Mouse (Mus musculus) retina, postnatal 7 days (tissue): ENCODE data around the gene Efna5.

ENCODE experiments used
- DNase-seq: peaks from one replicate; pipeline ENCODE4 v3.0.0-alpha.2; 2012; ENCODE audit warnings: low read depth, low spot score

Gene Efna5

GRCm38 (mm10) chr17:62702020-62702814 is 178.9 kb downstream of the Efna5 start:
- no peak for DNase-seq

GRCm38 (mm10) chr17:62700791-62701602 is 180.1 kb downstream of the Efna5 start:
- no peak for DNase-seq

- DNase-seq: no peak
Observed at GRCm38 (mm10) chr17:62694958-62695437, 186.1 kb downstream of the Efna5 start.

DNA sequence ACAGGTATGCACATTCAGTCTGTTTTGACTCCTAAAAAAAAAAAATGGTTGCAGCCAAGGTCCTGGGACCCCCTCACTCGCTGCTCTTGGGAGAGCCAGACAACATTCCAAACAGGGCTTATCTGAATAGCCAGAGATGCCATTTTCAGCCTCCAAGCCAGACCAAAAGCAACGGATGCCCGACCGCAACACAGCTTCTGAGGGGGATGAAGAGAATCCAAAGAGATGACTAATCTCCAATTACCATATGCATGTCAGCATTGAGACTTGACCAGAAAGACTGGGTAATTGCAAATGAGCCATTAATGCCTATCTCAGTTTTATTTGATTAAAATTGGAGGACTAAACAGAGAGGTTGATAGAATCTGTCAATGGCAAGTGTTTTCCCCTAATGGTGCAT is 188.9 kb downstream of the Efna5 start:
- no peak for DNase-seq

GRCm38 (mm10) chr17:62691201-62691715 is 189.9 kb downstream of the Efna5 start:
- no peak for DNase-seq

- no peak for DNase-seq
Observed at GRCm38 (mm10) chr17:62690256-62690655, 190.9 kb downstream of the Efna5 start.

- no peak for DNase-seq
Observed at GRCm38 (mm10) chr17:62689646-62690045, 191.5 kb downstream of the Efna5 start.

DNA sequence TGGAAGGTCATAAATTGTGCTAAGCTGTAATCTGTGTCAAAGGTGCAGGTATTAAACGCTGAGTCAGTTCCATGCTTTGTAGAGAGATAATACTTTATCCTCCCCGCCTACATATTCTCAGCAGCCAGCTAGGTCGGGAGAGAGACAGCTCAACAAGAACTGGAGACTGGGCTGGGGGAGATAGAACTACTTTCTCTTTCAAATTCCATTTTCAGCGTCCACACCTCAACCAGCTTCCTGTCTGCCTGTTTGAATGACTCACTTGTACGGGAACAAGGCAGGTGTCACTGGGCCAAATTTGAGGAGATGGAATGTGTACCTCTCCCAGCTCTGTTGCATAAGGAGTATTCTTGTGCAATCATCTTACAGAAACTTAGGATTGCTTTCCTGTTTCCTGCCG is 193.7 kb downstream of the Efna5 start:
- DNase-seq: no peak

DNA sequence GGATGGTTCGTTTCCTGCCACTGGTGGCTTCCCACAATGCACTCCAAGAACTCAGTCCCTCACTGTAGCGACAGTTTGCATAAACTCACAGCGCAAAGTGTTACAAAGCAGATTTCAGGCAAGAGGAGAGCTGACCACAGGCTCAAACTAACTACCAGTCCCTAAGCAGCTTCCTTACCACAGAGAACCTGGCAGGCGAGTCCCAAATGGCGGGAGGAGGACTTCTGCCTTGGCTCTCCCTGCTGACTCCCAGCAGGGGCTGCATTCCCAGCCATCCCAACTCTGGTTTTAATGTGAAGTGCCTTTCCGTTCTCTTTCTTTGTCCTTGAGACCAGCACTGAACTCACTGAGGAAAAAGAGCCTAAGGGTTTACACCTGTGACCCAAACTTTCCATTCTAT is 195.9 kb downstream of the Efna5 start:
- DNase-seq: no peak

GRCm38 (mm10) chr17:62683142-62683541 is 198.0 kb downstream of the Efna5 start:
- no peak for DNase-seq

- DNase-seq: no peak
Observed at GRCm38 (mm10) chr17:62681726-62682125, 199.4 kb downstream of the Efna5 start.

GRCm38 (mm10) chr17:62680737-62681136 is 200.4 kb downstream of the Efna5 start:
- no peak for DNase-seq

- no peak for DNase-seq
Observed at GRCm38 (mm10) chr17:62676832-62677231, 204.3 kb downstream of the Efna5 start.

DNA sequence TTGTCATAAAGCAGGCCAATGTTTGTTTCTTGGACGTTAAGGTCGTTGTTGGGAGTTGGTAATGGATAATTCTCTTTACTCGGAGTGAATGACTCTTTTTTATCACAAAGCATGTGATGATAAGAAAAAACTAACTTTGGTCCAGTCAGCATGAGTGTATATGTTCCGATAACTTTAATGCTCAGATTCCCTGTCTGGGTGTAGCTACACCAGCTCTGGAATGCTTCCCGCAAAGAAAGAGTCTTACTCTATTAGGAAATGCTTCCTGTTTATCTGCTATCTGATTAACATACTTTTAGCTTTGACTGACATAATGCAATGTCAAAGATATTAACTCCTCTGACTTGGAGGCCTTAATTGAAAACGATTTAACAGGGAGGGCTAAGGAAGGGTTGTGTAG is 204.7 kb downstream of the Efna5 start:
- DNase-seq: no peak

DNA sequence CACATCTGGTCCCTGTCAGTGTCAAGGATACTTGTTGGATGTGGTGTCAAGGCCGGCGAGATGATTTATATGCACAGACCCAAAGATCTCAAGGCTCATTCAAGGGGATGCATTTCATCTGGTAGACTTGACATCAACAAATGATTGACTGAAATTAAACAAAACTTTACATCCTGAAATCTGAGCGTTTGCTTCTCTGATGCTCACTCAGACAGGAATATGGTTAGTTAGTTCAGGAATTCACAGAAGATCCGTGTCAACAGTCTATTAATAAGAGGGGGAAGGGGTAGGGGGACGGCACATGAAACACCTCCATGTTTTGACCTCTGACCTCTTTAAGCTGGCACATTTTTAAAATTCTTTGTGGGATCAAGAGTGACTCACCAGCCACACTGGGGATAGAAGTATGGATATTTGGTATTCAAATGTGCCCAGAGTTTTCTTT is 205.3 kb downstream of the Efna5 start:
- DNase-seq: no peak

DNA sequence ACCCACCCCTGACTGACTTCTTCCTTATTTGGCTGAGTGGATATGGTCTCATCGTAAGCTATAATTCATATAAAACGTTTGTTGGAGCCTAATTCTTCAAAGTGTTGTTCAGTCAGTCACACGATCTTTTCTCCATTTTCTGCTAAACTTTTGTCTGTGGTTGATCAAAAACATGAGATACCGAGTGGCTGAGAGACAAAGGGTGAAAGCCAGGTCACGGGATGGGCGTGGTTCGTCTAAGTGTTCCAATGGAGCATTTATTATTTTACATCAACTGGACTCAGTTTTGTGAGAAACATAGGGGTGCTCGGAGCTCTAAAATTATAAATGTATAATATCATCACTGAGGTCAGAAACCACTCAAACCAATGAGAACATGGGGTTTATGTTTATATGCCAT is 209.0 kb downstream of the Efna5 start:
- DNase-seq: no peak

DNA sequence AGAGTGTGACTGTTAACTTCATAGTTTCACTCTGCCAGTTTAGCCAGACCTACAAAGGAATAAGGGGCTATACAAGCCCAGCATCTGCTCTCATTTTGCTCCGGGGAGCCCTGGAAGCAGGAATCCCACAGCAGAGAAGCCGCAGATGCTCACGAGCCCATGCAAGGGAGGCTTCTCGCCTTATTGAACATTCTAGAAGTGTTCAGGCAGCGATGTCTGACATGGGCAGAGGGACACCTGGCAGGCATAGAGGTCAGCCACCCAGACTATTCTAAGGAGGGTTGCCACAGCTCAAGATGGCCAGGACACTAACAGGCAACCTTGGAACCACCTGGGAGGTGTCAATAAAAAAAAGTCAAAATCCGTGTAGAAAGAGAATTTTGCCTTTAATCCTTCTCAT is 214.4 kb downstream of the Efna5 start:
- DNase-seq: no peak

GRCm38 (mm10) chr17:62665823-62666222 is 215.3 kb downstream of the Efna5 start:
- no peak for DNase-seq

- DNase-seq: no peak
Observed at GRCm38 (mm10) chr17:62664709-62665108, 216.4 kb downstream of the Efna5 start.

- no peak for DNase-seq
Observed at GRCm38 (mm10) chr17:62661801-62662200, 219.3 kb downstream of the Efna5 start.

DNA sequence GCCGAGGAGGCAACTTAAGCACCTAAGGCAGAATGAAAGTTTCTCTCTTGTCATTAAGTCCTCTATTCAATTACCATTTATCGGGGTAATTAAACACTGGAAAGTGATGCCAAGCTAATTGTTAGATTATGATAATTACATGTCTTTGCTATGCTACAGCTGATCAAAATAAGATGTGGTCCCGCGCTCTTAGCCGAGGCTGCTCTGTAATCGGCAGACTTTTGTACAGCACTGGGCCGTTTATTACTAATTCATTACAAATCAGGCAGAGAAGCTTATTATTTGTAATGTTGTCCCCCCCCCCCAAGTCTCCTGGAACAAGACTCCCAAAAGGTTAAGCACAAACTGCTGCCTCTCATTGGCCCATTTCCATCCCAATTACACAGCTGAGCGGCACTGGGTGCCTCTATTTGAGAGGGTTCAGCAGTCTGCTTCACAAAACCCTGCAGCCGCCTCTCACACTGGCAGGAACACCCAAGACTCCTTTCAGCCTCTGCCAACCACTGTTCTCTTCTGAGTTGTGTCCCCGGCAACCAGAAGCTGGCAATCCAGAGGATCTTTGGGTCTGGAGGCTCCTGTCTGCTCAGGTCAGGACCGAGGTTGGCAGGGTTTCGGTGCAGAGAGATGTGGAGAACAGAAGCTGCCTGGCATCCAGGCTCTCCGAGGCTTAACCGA is 221.5 kb downstream of the Efna5 start:
- no peak for DNase-seq
